Mouse (Mus musculus): ENCODE data around the gene Gtpbp8. TPM values are rescaled to one million over a fixed set of nuclear protein-coding genes. Genes with fewer than 3 reads are reported as not detected.

The Gtpbp8 gene
- total RNA-seq, 1 experiment from 2014 or later: 9.3 TPM

GRCm38 (mm10) chr16:44734059-44734458 is 12.1 kb downstream of the Gtpbp8 start:
- ATAC-seq (ENCODE audit: extremely low read depth, insufficient number of reproducible peaks, low FRiP score, poor library complexity, severe bottlenecking): no peak

GRCm38 (mm10) chr16:44727525-44727924 is 18.6 kb downstream of the Gtpbp8 start:
- ATAC-seq (ENCODE audit: extremely low read depth, insufficient number of reproducible peaks, low FRiP score, poor library complexity, severe bottlenecking): no peak

DNA sequence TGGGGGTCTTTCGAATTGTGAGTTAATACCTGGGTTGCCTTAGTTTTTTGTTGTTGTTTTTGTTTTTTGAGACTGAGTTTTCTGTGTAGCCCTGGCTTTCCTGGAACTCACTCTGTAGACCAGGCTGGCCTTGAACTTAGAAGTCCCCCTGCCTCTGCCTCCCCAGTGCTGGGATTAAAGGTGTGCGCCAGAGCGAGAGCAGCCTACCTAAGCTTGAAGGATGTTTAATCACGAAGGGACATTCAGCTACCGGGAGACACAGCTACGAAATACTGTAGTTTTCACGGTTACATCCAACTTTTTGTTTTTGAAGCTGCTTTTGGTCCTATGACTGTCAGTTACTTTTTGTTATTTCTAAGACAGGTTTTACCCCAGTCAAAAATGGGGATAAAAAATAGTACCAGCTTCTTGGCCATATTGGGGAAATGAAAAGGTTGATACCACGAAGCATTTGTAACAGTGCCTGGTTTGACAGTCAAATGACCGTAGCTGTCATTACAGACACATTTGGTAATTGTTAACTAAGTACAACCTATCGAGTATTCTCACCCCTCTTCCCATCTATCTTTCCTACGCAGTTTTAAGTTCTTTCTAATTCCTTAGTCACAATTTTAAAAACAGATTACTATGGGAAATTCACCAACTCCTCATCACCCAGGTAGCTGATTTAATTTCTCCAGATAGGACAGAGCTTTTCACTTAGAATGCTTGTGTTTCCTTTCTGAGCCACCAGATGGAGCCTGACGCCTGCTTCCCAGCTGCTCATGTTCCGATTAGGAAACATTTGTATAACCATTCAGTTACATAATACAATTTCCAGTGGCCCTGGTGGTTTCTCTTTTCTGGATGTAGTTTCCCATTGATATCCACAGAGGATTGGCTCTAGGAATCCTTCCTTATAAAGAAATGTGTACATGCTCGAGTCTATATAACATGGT is 20.6 kb downstream of the Gtpbp8 start:
- ATAC-seq (ENCODE audit: extremely low read depth, insufficient number of reproducible peaks, low FRiP score, poor library complexity, severe bottlenecking): peak; percentile 78

GRCm38 (mm10) chr16:44724847-44725246 is 21.3 kb downstream of the Gtpbp8 start:
- ATAC-seq (ENCODE audit: extremely low read depth, insufficient number of reproducible peaks, low FRiP score, poor library complexity, severe bottlenecking): no peak

DNA sequence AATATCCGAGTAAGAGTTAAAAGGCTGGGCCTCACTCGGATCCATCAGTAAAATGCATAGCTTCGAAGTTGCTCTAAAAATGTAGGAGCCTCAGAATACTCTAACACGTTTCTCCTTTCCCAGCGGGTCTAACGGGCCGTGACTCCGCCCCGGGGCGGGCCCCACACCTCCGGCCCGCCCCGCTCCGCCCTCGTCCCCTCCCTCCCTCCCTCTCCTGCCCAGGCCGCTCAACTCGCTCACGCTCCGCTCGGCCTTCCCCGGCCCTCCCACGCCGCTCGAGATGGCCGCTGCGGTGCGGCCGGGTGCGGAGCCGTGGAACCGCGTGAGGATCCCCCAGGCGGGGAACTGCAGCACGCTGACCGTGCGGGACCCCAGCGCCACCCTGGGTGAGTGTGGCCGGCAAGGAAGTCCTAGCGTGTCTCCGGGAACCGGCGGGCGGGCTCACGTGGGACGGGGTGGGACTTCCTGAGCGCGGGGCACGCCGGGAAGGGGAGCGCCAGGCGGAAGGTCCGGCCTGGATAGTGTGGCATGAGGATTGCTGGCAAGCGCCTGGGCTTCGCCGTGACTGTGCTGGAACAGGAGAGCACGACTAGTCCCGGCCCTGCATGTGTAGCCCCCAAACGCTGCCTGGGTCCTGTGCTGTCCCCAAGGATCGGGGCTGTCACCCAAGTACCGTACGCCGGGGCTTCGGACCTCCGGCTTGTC is 21.9 kb downstream of the Gtpbp8 start, which contains the start of gene Nepro:
Nepro (plus strand) TSS at position 219 of the 705 bp plus-strand sequence.
- peak; percentile 81 for ATAC-seq (ENCODE audit: extremely low read depth, insufficient number of reproducible peaks, low FRiP score, poor library complexity, severe bottlenecking)

GRCm38 (mm10) chr16:44722666-44723065 is 23.5 kb downstream of the Gtpbp8 start:
- ATAC-seq (ENCODE audit: extremely low read depth, insufficient number of reproducible peaks, low FRiP score, poor library complexity, severe bottlenecking): no peak

GRCm38 (mm10) chr16:44720518-44720917 is 25.6 kb downstream of the Gtpbp8 start:
- no peak for ATAC-seq (ENCODE audit: extremely low read depth, insufficient number of reproducible peaks, low FRiP score, poor library complexity, severe bottlenecking)

GRCm38 (mm10) chr16:44719349-44719748 is 26.8 kb downstream of the Gtpbp8 start:
- no peak for ATAC-seq (ENCODE audit: extremely low read depth, insufficient number of reproducible peaks, low FRiP score, poor library complexity, severe bottlenecking)

GRCm38 (mm10) chr16:44717838-44718237 is 28.3 kb downstream of the Gtpbp8 start:
- no peak for ATAC-seq (ENCODE audit: extremely low read depth, insufficient number of reproducible peaks, low FRiP score, poor library complexity, severe bottlenecking)

DNA sequence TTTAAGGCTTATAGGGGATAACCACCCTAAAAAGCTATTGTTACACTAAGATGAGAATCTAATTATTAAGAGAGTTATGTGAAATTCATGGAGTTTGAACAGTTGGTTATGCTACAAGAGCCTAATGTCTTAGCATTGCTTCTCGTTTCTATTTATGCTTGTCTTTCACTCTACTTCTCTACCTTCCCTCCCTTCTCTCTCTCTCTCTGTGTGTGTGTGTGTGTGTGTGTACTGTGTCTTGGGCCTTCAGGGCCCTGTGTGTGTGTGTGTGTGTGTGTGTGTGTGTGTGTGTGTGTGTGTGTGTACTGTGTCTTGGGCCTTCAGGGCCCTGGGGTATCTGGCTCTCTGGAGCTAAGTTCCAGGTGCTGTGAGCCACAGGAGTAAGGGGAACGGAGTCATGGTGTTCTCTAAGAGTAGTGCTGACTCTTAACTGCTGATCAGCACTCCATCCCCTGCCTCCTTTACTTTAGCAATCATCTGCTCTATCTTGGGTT is 29.0 kb downstream of the Gtpbp8 start:
- no peak for ATAC-seq (ENCODE audit: extremely low read depth, insufficient number of reproducible peaks, low FRiP score, poor library complexity, severe bottlenecking)

DNA sequence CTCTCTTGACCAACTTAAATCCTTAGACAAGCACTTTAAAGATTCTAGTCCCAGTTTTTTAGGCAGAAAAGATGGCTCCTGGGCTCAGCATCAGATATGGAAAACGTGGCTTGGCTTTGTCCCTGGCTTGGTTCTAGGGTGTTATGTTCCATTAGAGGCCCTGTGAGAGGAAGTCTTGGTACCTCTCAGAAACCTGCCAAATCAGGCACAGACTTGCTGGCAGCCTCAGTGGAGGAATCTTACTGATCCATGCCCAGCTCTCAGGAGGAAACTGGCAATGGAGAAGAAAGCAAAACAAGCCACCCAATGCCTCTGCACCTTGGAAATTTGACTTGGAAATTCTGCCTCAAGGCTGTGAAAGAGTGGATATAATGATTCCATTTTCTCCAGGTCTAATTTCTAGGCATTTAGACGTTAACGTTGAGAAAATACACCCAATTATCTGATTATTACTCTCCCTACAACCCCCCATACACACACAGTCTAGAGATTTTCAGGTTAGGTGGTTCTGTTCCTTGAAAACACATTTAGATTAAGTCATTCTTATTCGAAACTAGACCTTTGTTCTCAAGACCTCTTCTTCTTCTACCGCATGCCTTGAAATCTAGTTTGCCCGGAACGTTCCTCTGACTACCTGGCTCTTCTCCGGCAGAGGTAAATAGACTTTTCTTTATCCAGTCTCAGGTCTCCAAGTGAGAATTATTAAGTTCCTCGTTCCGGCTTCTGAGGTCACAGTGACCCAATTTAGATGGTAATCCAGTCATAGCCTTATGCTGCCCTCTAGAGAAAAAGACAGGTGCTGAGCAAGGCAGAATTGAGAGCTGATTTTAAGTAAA is 29.6 kb downstream of the Gtpbp8 start:
- ATAC-seq (ENCODE audit: extremely low read depth, insufficient number of reproducible peaks, low FRiP score, poor library complexity, severe bottlenecking): 0 out of 2 replicates have a peak, but pooled peaks have one; percentile 30

GRCm38 (mm10) chr16:44703458-44703857 is 42.7 kb downstream of the Gtpbp8 start:
- no peak for ATAC-seq (ENCODE audit: extremely low read depth, insufficient number of reproducible peaks, low FRiP score, poor library complexity, severe bottlenecking)

DNA sequence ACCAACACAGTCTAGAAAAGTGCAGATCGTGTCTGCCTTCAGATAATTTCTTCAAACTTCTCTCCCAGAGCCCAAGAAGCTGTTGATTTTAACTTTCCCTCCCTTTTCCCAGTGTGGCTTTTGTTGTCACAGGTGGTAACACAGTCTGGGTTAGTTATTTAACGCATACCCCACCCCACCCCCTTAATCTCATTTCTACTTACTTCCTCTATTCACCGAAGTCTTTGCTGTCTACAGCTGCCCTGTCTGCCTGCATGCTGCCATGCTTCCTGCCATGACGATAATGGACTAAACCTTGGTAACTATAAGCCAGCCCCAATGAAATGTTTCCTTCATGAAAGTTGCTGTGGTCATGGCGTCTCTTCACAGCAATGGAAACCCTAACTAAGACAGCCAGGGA is 43.9 kb downstream of the Gtpbp8 start:
- no peak for ATAC-seq (ENCODE audit: extremely low read depth, insufficient number of reproducible peaks, low FRiP score, poor library complexity, severe bottlenecking)

DNA sequence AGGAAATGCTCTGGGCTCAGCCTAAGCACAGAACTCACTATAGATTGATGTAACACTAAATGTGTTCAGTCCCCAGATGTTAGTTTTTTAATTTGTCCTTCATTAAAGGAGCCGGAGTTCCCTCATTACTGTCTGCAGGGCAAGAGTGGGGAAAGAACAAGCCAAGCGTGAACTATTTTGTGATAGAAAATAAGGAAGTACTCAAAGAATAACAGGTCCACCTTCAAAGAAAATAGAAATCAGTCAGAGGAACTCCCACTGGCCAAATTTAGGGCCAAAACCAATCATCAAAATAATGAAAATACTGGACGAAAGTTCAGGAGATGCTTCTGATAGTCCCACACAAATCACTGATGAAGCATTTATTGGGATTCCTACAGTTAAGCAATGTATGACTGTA is 45.0 kb downstream of the Gtpbp8 start:
- no peak for ATAC-seq (ENCODE audit: extremely low read depth, insufficient number of reproducible peaks, low FRiP score, poor library complexity, severe bottlenecking)

GRCm38 (mm10) chr16:44697473-44698205 is 48.5 kb downstream of the Gtpbp8 start:
- ATAC-seq (ENCODE audit: extremely low read depth, insufficient number of reproducible peaks, low FRiP score, poor library complexity, severe bottlenecking): no peak

DNA sequence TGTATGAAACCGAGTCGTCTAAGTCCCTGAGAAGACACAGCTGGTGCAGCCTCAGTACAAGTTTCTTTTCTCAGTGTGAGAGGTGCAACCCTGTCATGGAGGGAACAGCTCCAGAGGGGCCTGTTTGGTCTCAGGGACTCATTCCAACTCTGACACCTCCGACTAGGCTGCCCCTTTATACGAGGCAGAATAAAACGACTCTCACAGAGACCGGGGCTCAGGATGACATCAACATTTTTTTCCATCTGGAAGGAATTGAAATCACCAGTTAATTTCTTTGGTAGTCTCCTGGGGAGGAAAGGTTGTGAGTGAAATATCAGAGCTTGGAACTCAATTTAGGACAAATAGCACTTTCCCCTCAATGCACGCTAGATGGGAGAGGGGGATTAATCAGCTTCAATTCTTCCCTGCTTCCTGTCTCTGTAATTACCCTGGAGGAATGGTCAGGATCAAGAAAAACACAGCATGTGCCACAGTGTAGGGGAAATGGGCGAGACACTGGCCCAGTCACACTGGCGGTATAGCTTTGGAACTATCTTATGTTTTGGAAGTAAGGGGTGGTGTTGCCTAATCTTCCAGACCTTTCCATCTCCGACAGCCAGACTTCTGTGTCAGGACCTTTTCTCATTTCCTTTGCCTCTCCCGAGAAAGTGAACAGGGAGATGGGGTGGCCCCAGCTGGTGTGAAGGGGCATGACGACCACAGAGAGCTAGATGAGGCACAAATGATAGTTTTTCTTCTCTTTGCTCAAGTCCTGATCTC is 50.1 kb downstream of the Gtpbp8 start:
- no peak for ATAC-seq (ENCODE audit: extremely low read depth, insufficient number of reproducible peaks, low FRiP score, poor library complexity, severe bottlenecking)

GRCm38 (mm10) chr16:44695214-44695858 is 50.8 kb downstream of the Gtpbp8 start:
- no peak for ATAC-seq (ENCODE audit: extremely low read depth, insufficient number of reproducible peaks, low FRiP score, poor library complexity, severe bottlenecking)

Data from neutrophil, adult 5-6 weeks (primary cell).